Mouse (Mus musculus) E14TG2a.4 (cell line): ENCODE measurements at regions not wholly inside any gene's neighbourhood (a gene's known extent, or its start where the extent isn't known, plus 50 kb on each side); places are given as distances from the start of the nearest gene placed in this dataset.
A peak's percentile ranks its signal among the peaks of the same experiment; 100 is the strongest.
"Not testable (repeated sequence)": the region's sequence is repeated elsewhere in the genome, so short reads cannot be mapped to it uniquely, and the experiment has no call there.

Source experiments
- H3K27me3 ChIP-seq: 2 replicates; pipeline ENCODE4 v1.6.1; 2014; ENCODE audit warnings: low read length, control low read depth; ENCODE audit not compliant: insufficient read depth
- H3K36me3 ChIP-seq: 2 replicates; pipeline ENCODE4 v1.6.1; 2014; ENCODE audit warnings: low read length, control low read depth; ENCODE audit not compliant: insufficient read depth
- H3K4me1 ChIP-seq: replicated peaks from 2 replicates; pipeline ENCODE4 v1.6.1; 2014; ENCODE audit warnings: low read depth, low read length, control low read depth
- H3K4me3 ChIP-seq: replicated peaks from 2 replicates; pipeline ENCODE4 v1.5.1; 2014; ENCODE audit warnings: mild to moderate bottlenecking, low read length
- H3K9me3 ChIP-seq: 2 replicates; pipeline ENCODE4 v1.6.1; 2014; ENCODE audit warnings: low read length, control low read depth
- CTCF ChIP-seq: conservative IDR thresholded peaks from 2 replicates; pipeline ENCODE4 v1.5.1; 2014; ENCODE audit warnings: low read length
- NANOG ChIP-seq: IDR thresholded peaks from 2 replicates; pipeline ENCODE4 v1.6.1; 2014; ENCODE audit warnings: borderline replicate concordance, low read length, mixed read lengths
- POU5F1 ChIP-seq: IDR thresholded peaks from 2 replicates; pipeline ENCODE4 v1.6.1; 2014; ENCODE audit warnings: low read length, borderline replicate concordance

- H3K9me3 ChIP-seq: no peaks in the 10 kb centered on the region
- no peaks in the 10 kb centered on the region for H3K27me3 ChIP-seq
- TF ChIP-seq CTCF (peak; percentile 51), NANOG (no peak)
- no peaks in the 10 kb centered on the region for H3K4me1 ChIP-seq
- no peak overlapping the region for H3K4me3 ChIP-seq
- no peaks in the 10 kb centered on the region for H3K36me3 ChIP-seq
Measured at GRCm38 (mm10) chr9:5634969-5635368, 289.7 kb downstream of the Casp12 start.

DNA sequence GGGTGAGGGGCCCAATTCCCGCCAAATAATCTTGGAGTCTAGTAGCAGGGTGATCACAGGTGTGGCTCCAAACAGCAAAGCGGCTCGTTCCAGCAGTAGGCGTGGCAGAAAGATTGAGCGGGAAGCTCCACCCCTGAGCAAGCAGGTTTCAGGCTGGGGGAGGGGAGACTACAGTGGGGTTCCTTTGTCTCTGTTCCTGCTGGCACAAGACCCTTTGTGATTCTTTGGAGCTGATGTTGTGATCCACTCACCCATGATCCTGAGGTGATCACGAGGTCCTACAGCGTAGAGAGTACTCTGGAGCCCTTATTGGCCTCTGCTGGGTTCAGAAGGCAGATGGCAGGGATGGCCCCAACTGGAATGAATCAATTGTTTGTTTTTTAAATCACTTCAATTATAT, 318.7 kb downstream of the Casp12 start:
- Histone ChIP-seq H3K4me3 (no peak overlapping the region), H3K9me3 (peaks cover 32% of the 10 kb centered on the region), H3K27me3 (no peaks in the 10 kb centered on the region), H3K36me3 (no peaks in the 10 kb centered on the region), H3K4me1 (no peaks in the 10 kb centered on the region)
- no peak for TF ChIP-seq POU5F1
- no peak for TF ChIP-seq NANOG
- no peak for TF ChIP-seq CTCF

GRCm38 (mm10) chr9:5673551-5673950, 328.3 kb downstream of the Casp12 start:
- no peaks in the 10 kb centered on the region for H3K9me3 ChIP-seq
- H3K4me1 ChIP-seq: no peaks in the 10 kb centered on the region
- H3K27me3 ChIP-seq: no peaks in the 10 kb centered on the region
- TF ChIP-seq NANOG (no peak), CTCF (no peak), POU5F1 (no peak)
- H3K4me3 ChIP-seq: no peak overlapping the region
- H3K36me3 ChIP-seq: no peaks in the 10 kb centered on the region

GRCm38 (mm10) chr9:5708482-5708881, 363.3 kb downstream of the Casp12 start:
- TF ChIP-seq POU5F1 (no peak), CTCF (no peak), NANOG (no peak)
- Histone ChIP-seq H3K27me3 (no peaks in the 10 kb centered on the region), H3K4me3 (no peak overlapping the region), H3K9me3 (peaks cover 64% of the 10 kb centered on the region), H3K36me3 (no peaks in the 10 kb centered on the region), H3K4me1 (no peaks in the 10 kb centered on the region)

- no peaks in the 10 kb centered on the region for H3K4me1 ChIP-seq
- no peak overlapping the region for H3K4me3 ChIP-seq
- H3K9me3 ChIP-seq: peaks cover 72% of the 10 kb centered on the region
- no peaks in the 10 kb centered on the region for H3K36me3 ChIP-seq
- H3K27me3 ChIP-seq: no peaks in the 10 kb centered on the region
- TF ChIP-seq POU5F1 (no peak), NANOG (no peak), CTCF (no peak)
Measured at GRCm38 (mm10) chr9:5709480-5709879, 364.2 kb downstream of the Casp12 start.

DNA sequence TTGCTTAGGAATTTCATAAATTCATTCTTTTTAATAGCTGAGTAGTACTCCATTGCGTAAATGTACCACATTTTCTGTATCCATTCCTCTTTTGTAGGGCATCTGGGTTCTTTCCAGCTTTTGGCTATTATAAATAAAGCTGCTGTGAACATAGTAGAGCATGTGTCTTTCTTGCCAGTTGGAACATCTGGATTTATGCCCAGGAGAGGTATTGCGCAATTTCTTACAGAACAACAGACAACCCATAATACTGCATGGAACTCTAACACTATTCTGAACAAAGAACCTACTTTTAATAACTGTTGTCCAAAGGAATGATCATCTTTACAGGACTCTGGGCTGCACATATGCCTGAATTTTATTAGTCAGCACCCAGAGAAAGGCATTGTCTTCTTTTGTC, 373.4 kb downstream of the Casp12 start:
- not testable (repeated sequence) for H3K4me1 ChIP-seq, H3K36me3 ChIP-seq, H3K4me3 ChIP-seq, H3K27me3 ChIP-seq
- peaks cover 79% of the 10 kb centered on the region for H3K9me3 ChIP-seq

DNA sequence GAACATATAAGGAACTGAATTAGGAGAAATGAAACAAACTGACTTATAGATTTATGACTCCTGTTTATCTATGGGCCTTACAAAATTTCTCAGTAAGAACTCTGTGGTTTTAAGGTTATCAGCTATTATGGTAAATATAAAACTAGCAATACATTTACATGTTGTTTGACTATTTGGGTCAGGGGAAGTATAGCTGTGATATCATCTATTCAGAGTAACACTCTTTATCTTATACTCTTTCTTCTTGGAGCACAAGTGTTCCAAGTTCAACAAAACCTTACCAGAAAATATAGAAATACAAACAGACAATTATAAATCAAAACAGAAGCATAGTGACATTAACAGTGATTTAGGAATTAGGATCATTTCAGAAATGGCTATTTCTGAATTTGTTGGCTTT, 383.6 kb downstream of the Casp12 start:
- no peaks in the 10 kb centered on the region for H3K4me1 ChIP-seq
- no peaks in the 10 kb centered on the region for H3K27me3 ChIP-seq

GRCm38 (mm10) chr9:5752686-5753301, 407.6 kb downstream of the Casp12 start:
- no peak for TF ChIP-seq NANOG
- no peak for TF ChIP-seq POU5F1
- TF ChIP-seq CTCF: no peak
- Histone ChIP-seq H3K27me3 (no peaks in the 10 kb centered on the region), H3K9me3 (no peaks in the 10 kb centered on the region), H3K4me3 (no peak overlapping the region), H3K36me3 (no peaks in the 10 kb centered on the region), H3K4me1 (no peaks in the 10 kb centered on the region)

More for the DNA sequence above, 383.6 kb downstream of the Casp12 start:
- TF ChIP-seq POU5F1 (no peak), CTCF (no peak), NANOG (no peak)
- H3K36me3 ChIP-seq: no peaks in the 10 kb centered on the region
- no peak overlapping the region for H3K4me3 ChIP-seq
- H3K9me3 ChIP-seq: peaks cover 33% of the 10 kb centered on the region

DNA sequence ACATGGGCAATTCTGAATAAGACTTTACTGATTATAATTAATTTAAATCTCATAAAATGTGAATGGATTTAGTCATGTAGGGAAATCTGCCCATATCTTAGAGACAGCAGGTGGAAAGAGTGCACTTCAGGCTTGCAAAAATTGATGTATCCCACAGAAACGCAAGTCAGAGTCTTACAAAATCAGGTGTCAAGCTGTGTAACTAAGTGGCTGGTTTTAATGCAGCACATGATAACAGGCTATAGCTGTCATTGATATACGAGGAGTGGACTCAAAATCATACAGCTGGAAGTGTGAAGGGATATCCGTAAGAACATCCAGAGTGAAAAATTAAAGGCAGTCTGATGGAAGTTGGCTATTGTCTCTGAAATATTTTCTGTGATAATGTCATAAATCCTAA, 408.6 kb downstream of the Casp12 start:
- TF ChIP-seq NANOG (no peak), CTCF (no peak), POU5F1 (no peak)
- no peaks in the 10 kb centered on the region for H3K27me3 ChIP-seq

More for the DNA sequence above, 408.6 kb downstream of the Casp12 start:
- Histone ChIP-seq H3K36me3 (no peaks in the 10 kb centered on the region), H3K4me3 (no peak overlapping the region), H3K9me3 (no peaks in the 10 kb centered on the region), H3K4me1 (no peaks in the 10 kb centered on the region)
